Mouse (Mus musculus): ENCODE results near the gene Plekhf1. TPM values are rescaled to one million over a fixed set of nuclear protein-coding genes. Genes with fewer than 3 reads are reported as not detected.
A peak's percentile ranks its signal among the peaks of the same experiment; 100 is the strongest.

Plekhf1 gene
- polyA plus RNA-seq, 1 experiment = 10.6 TPM

- Histone ChIP-seq H3K4me3 (ENCODE audit: insufficient read depth, poor library complexity, severe bottlenecking) (no peak overlapping the region), H3K36me3 (ENCODE audit: control insufficient read depth, insufficient read depth) (no peaks in the 10 kb centered on the region)
- TF ChIP-seq CEBPB (IDR thresholded peaks at IDR 0.05; ENCODE audit: low read depth) = no peak
- peak; percentile 63 for TF ChIP-seq CTCF (IDR thresholded peaks at IDR 0.05; ENCODE audit: control insufficient read depth, insufficient read depth, insufficient read length)
Measured at GRCm38 (mm10) chr7:38182596-38182961, 45.2 kb downstream of the Plekhf1 start.

GRCm38 (mm10) chr7:38181366-38181765 is 46.5 kb downstream of the Plekhf1 start:
- H3K36me3 ChIP-seq (ENCODE audit: control insufficient read depth, insufficient read depth) = no peaks in the 10 kb centered on the region
- H3K79me2 ChIP-seq (ENCODE audit: control insufficient read depth, insufficient read depth) = no peaks in the 10 kb centered on the region
- no peaks in the 10 kb centered on the region for H3K27me3 ChIP-seq (ENCODE audit: control insufficient read depth, insufficient read depth, insufficient read length)
- H3K4me3 ChIP-seq (ENCODE audit: insufficient read depth, poor library complexity, severe bottlenecking) = no peak overlapping the region
- no peak overlapping the region for H3ac ChIP-seq (ENCODE audit: control insufficient read depth, insufficient read length, low read depth)
- no peak for TF ChIP-seq MYOD1 (IDR thresholded peaks at IDR 0.05; ENCODE audit: control insufficient read depth, insufficient read length, low read depth)
- TF ChIP-seq CTCF (IDR thresholded peaks at IDR 0.05; ENCODE audit: control insufficient read depth, insufficient read depth, insufficient read length) = no peak
- TF ChIP-seq MAX (IDR thresholded peaks at IDR 0.05) = no peak
- TF ChIP-seq CEBPB (IDR thresholded peaks at IDR 0.05; ENCODE audit: low read depth) = no peak
- TF ChIP-seq USF1 (IDR thresholded peaks at IDR 0.05; ENCODE audit: low read depth) = no peak
- no peak for TF ChIP-seq MYOG (IDR thresholded peaks at IDR 0.05; ENCODE audit: control insufficient read depth, extremely low read depth, insufficient read length)
- no peak for TF ChIP-seq FOSL1 (IDR thresholded peaks at IDR 0.05; ENCODE audit: insufficient read depth, low read length, poor library complexity, severe bottlenecking)
- H3K79me3 ChIP-seq (ENCODE audit: low read depth) = no peaks in the 10 kb centered on the region

More at GRCm38 (mm10) chr7:38182596-38182961, 45.2 kb downstream of the Plekhf1 start:
- Histone ChIP-seq H3K79me2 (ENCODE audit: control insufficient read depth, insufficient read depth) (no peaks in the 10 kb centered on the region), H3K27me3 (ENCODE audit: control insufficient read depth, insufficient read depth, insufficient read length) (no peaks in the 10 kb centered on the region), H3K79me3 (ENCODE audit: low read depth) (no peaks in the 10 kb centered on the region), H3ac (ENCODE audit: control insufficient read depth, insufficient read length, low read depth) (no peak overlapping the region)

- H3K36me3 ChIP-seq (ENCODE audit: control insufficient read depth, insufficient read depth) = no peaks in the 10 kb centered on the region
- peaks cover 6% of the 10 kb centered on the region for H3K27me3 ChIP-seq (ENCODE audit: control insufficient read depth, insufficient read depth, insufficient read length)
- TF ChIP-seq USF1 (IDR thresholded peaks at IDR 0.05; ENCODE audit: low read depth) (no peak), CEBPB (IDR thresholded peaks at IDR 0.05; ENCODE audit: low read depth) (no peak), CTCF (IDR thresholded peaks at IDR 0.05; ENCODE audit: control insufficient read depth, insufficient read depth, insufficient read length) (no peak), MYOD1 (IDR thresholded peaks at IDR 0.05; ENCODE audit: control insufficient read depth, insufficient read length, low read depth) (no peak), MYOG (IDR thresholded peaks at IDR 0.05; ENCODE audit: control insufficient read depth, extremely low read depth, insufficient read length) (no peak), MAX (IDR thresholded peaks at IDR 0.05) (no peak), FOSL1 (IDR thresholded peaks at IDR 0.05; ENCODE audit: insufficient read depth, low read length, poor library complexity, severe bottlenecking) (no peak)
- H3ac ChIP-seq (ENCODE audit: control insufficient read depth, insufficient read length, low read depth) = no peak overlapping the region
- no peak overlapping the region for H3K4me3 ChIP-seq (ENCODE audit: insufficient read depth, poor library complexity, severe bottlenecking)
- H3K79me3 ChIP-seq (ENCODE audit: low read depth) = no peaks in the 10 kb centered on the region
- H3K79me2 ChIP-seq (ENCODE audit: control insufficient read depth, insufficient read depth) = no peaks in the 10 kb centered on the region
Measured at GRCm38 (mm10) chr7:38179896-38180295, 47.9 kb downstream of the Plekhf1 start.

GRCm38 (mm10) chr7:38176056-38176455 is 51.8 kb downstream of the Plekhf1 start:
- Histone ChIP-seq H3K79me3 (ENCODE audit: low read depth) (no peaks in the 10 kb centered on the region), H3K27me3 (ENCODE audit: control insufficient read depth, insufficient read depth, insufficient read length) (peaks cover 26% of the 10 kb centered on the region), H3ac (ENCODE audit: control insufficient read depth, insufficient read length, low read depth) (no peak overlapping the region), H3K4me3 (ENCODE audit: insufficient read depth, poor library complexity, severe bottlenecking) (no peak overlapping the region), H3K79me2 (ENCODE audit: control insufficient read depth, insufficient read depth) (no peaks in the 10 kb centered on the region), H3K36me3 (ENCODE audit: control insufficient read depth, insufficient read depth) (no peaks in the 10 kb centered on the region)
- no peak for TF ChIP-seq MAX (IDR thresholded peaks at IDR 0.05)
- TF ChIP-seq CTCF (IDR thresholded peaks at IDR 0.05; ENCODE audit: control insufficient read depth, insufficient read depth, insufficient read length) = no peak
- no peak for TF ChIP-seq CEBPB (IDR thresholded peaks at IDR 0.05; ENCODE audit: low read depth)
- no peak for TF ChIP-seq USF1 (IDR thresholded peaks at IDR 0.05; ENCODE audit: low read depth)
- TF ChIP-seq FOSL1 (IDR thresholded peaks at IDR 0.05; ENCODE audit: insufficient read depth, low read length, poor library complexity, severe bottlenecking) = no peak
- no peak for TF ChIP-seq MYOD1 (IDR thresholded peaks at IDR 0.05; ENCODE audit: control insufficient read depth, insufficient read length, low read depth)
- TF ChIP-seq MYOG (IDR thresholded peaks at IDR 0.05; ENCODE audit: control insufficient read depth, extremely low read depth, insufficient read length) = no peak

- H3K79me3 ChIP-seq (ENCODE audit: low read depth) = no peaks in the 10 kb centered on the region
- no peak overlapping the region for H3K4me3 ChIP-seq (ENCODE audit: insufficient read depth, poor library complexity, severe bottlenecking)
- no peaks in the 10 kb centered on the region for H3K79me2 ChIP-seq (ENCODE audit: control insufficient read depth, insufficient read depth)
- peaks cover 26% of the 10 kb centered on the region for H3K27me3 ChIP-seq (ENCODE audit: control insufficient read depth, insufficient read depth, insufficient read length)
- TF ChIP-seq USF1 (IDR thresholded peaks at IDR 0.05; ENCODE audit: low read depth) (no peak), MYOG (IDR thresholded peaks at IDR 0.05; ENCODE audit: control insufficient read depth, extremely low read depth, insufficient read length) (no peak), CTCF (IDR thresholded peaks at IDR 0.05; ENCODE audit: control insufficient read depth, insufficient read depth, insufficient read length) (no peak), FOSL1 (IDR thresholded peaks at IDR 0.05; ENCODE audit: insufficient read depth, low read length, poor library complexity, severe bottlenecking) (no peak), MYOD1 (IDR thresholded peaks at IDR 0.05; ENCODE audit: control insufficient read depth, insufficient read length, low read depth) (no peak), CEBPB (IDR thresholded peaks at IDR 0.05; ENCODE audit: low read depth) (no peak)
- no peak overlapping the region for H3ac ChIP-seq (ENCODE audit: control insufficient read depth, insufficient read length, low read depth)
- no peaks in the 10 kb centered on the region for H3K36me3 ChIP-seq (ENCODE audit: control insufficient read depth, insufficient read depth)
Measured at GRCm38 (mm10) chr7:38174321-38175148, 53.3 kb downstream of the Plekhf1 start.
